Mouse (Mus musculus): ENCODE measurements around the gene Fh1. TPM values are rescaled to one million over a fixed set of nuclear protein-coding genes. Genes with fewer than 3 reads are reported as not detected.
A peak's percentile ranks its signal among the peaks of the same experiment; 100 is the strongest.

Fh1 gene
- polyA plus RNA-seq (2012; rRNA removed): 102 and 108 TPM in 2 replicates

DNA sequence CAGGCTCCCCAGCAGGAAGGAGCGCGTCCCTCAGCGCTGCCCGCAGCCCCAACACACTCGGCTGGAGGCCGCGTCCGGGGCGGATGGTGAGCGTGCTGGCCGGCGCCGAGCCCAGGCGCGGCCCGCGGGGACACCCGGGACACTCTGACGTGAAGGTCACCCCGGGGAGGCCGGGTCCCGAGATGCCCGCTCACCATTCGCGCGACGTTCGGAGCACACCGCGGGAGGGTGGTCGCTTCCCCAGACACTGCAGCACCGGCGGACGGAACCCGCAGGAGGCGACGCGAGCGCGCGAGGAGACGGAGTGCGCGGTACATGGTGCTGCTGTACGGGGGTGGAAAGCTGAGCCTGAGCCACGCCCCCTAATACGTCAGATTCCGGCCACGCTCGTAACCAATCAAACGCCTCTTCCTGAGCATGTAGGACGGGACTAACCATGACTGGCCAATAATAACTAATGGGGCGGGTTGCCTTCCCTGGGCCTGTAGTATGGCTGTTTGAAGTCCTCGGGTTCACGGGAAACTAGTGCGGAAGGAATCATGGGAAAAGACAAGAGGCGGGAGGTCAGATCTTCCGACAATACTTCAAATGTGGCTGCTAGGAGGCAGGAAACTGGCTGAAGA lies at the start of gene Fh1:
Gene Fh1 (minus strand): TSS at position 379 of the 623 bp plus-strand sequence.
- peak; percentile 97 to 98 for DNase-seq (ENCODE audit: extremely low spot score in 1 of 2, low spot score in 1 of 2)

DNA sequence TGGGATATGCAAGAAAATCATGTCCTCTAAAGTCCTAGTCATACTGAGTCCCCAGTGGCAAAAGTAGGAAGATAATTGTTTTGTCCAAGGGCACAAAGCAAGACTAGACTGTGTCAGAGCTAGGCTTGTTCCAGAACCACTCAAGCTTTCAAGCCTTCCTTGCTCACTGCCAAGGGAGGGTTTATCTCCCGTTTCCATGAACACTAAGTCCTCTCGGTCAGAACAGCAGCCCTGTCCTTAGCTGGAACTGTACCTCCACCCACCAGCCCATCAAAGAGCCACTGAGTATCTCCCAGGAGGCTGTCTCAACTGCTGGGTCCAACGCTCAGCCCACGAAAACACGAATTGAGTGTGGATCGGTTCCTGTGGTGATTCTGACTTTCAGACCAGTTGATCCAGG lies 49.7 kb upstream of the Fh1 start:
- DNase-seq (ENCODE audit: extremely low spot score in 1 of 2, low spot score in 1 of 2): no peak

DNA sequence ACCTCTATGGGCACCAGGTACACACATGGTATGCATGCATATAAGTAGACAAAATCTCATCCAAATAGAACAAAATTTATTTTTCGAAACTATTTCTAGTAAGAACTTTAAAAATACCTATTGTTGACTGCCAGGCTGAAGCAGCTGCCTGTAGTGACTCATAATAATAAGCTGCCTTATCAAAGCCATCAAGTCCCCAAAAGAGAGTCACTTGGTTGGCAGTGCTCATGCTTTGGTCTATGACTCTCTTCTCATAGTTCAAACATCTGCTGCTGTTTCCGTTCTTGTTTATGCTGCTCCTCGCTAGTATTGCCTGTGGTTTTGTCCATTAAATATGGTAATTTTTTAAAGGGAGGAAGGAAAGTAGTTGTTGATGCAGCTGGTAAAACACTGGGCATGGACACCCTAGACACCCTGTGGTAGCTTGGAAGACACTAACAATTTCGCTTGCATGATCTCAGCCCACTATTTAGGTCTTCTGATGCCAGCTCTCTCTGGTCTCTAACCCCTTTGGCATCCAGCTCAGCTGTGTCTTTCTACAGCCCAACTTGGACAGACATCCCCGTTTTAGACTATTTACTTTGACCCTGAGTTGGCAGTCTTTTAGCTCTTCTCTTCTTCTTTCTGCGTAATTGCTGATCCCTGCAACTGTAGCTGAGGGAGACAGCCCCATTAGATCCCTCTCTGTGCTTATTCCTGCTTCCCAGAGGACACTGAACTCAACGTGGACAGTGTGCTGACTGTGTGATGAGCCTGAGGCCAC lies 48.3 kb upstream of the Fh1 start:
- no peak for DNase-seq (ENCODE audit: extremely low spot score in 1 of 2, low spot score in 1 of 2)

DNA sequence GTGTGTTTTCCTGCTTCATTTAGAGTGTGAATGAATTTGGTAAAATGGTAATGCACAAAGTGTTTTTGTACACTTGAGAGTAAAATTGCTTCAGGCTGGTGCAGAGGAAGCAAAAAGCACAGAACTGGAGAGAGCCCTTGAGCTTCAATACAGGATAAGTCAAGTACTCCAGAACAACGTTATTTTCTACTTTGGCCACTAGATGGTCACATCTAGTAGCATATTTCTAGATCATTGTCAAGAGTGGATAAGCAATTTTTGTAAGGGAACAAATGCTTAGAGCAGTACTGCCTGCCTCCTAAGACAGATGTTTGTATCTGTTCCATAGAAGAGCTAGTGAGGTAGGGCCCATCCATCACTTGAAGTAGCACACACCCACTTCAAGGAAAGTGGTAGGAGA lies 46.2 kb upstream of the Fh1 start:
- DNase-seq (ENCODE audit: extremely low spot score in 1 of 2, low spot score in 1 of 2): no peak

DNA sequence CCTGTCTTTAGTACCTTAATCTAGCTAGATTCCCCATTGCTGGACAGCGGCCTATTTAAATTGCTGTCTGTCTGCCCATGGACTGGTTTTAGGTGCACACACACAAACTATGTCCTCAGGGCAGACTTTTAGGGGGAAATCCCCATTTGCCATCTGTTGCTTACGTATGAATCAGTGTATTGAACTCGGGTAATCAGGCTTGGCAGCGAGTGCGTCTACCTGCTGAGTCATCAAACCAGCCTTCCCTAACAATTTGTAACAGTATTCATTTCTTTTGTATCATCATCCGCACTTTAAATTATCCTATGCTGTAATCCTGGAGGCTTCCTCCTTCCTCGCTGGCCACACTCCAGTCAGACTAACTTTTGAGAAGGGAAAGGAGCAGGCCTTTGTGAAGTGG lies 44.6 kb upstream of the Fh1 start:
- no peak for DNase-seq (ENCODE audit: extremely low spot score in 1 of 2, low spot score in 1 of 2)

DNA sequence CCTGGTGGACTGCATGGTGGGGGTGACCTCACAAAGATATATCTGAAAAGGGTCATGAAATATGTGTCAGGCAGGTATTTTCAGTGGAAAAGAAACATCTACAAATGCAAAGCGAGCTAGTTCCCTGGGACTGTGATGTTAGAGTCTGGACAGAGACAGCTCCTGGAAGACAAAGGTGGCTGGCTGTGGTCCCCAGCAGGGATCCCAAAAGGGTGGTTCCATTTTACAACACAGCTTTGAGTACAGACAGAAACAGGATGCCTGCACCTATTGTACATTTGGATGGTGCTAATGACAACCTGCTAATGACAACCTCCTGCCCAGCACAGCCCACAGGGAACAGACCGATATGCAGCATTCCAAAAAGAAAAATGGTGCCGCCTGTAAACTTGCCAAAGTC lies 44.0 kb upstream of the Fh1 start:
- no peak for DNase-seq (ENCODE audit: extremely low spot score in 1 of 2, low spot score in 1 of 2)

DNA sequence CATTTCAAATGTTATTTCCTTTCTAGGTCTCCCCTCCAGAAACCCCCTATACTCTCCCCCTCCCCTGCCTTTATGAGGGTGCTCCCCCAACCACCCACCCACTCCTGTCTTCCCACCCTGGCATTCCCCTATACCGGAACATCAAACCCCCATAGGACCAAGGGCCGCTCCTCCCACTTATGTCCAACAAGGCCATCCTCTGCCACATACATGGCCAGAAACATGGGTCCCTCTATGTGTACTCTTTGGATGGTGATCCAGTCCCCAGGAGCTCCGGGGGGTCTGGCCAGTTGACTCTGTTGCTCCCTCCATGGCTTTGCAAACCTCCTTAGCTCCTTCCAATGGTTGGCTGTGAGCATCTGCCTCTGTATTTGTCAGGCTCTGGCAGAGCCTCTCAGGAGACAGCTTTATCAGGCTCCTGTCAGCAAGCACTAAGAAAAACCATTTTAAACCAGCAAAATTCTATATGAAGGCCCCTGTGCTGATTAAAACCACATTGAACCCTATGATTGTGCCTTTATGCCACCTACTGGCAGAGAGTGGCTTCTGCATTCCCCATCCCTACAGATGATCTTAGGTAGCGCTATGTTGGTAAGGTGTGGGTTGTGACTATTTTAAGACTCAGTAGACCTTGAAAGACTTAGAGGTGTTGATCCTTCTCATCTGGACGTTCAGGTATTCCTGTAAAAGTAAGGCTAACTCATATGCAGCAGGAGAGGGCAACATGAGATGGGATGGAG lies 43.4 kb upstream of the Fh1 start:
- peak; percentile 26 to 61 for DNase-seq (ENCODE audit: extremely low spot score in 1 of 2, low spot score in 1 of 2)

DNA sequence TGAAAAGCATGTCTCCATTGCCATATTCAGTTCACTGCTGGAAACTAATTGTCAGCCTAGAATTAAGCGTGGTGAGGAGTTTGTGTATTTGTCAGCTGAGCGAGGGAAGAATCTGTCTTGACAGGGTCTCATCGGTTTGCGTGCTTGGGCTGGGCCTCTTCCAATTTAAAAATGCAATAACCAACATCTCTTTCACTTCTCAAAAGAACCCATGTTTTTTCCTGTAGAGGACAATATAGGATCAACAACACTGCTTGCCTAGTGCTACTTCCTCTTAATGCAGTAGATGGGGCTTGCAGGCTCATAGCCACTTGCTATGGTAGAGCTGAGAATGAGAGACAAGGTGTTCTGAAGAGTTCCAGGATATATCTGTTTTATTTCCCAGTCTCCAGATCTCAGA lies 34.5 kb upstream of the Fh1 start:
- no peak for DNase-seq (ENCODE audit: extremely low spot score in 1 of 2, low spot score in 1 of 2)

DNA sequence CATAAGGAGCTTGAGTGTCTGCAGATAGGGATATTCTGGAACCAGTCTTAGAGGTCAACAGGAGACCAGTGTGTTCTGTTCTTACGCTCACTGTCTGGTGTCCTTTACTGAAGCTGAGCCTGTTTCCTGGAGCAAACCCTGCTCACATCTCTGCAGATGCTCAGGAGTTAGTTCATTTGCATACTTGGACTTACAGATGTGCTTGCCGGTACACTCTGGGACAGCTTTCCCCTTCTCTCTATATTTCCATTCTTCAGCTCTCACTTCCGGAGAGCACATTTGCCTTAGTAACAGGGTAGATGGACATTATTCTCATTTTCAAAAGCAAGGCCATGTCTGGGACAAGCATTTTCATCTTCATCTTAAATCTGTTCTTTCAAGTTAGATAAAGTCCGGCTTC lies 23.2 kb upstream of the Fh1 start:
- no peak for DNase-seq (ENCODE audit: extremely low spot score in 1 of 2, low spot score in 1 of 2)

DNA sequence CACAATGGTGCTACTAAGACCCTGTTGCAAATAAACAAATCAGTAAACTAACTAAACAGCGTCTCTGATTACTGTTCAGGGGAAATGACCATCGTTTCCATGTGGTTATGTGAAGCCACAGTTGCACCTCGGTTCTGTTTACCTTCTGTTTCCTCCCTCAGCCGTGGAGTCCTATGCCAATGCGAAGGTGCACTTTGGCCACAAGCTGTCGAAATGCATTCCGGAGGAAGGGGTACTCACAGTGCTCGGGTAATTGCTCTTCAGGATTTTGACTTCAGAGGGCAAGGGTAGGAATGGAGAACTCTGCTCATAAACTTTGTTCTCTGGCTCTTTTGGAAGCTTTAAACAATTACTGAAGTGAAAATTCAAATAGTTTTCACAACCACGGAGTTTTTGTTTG lies 21.5 kb upstream of the Fh1 start:
- no peak for DNase-seq (ENCODE audit: extremely low spot score in 1 of 2, low spot score in 1 of 2)

DNA sequence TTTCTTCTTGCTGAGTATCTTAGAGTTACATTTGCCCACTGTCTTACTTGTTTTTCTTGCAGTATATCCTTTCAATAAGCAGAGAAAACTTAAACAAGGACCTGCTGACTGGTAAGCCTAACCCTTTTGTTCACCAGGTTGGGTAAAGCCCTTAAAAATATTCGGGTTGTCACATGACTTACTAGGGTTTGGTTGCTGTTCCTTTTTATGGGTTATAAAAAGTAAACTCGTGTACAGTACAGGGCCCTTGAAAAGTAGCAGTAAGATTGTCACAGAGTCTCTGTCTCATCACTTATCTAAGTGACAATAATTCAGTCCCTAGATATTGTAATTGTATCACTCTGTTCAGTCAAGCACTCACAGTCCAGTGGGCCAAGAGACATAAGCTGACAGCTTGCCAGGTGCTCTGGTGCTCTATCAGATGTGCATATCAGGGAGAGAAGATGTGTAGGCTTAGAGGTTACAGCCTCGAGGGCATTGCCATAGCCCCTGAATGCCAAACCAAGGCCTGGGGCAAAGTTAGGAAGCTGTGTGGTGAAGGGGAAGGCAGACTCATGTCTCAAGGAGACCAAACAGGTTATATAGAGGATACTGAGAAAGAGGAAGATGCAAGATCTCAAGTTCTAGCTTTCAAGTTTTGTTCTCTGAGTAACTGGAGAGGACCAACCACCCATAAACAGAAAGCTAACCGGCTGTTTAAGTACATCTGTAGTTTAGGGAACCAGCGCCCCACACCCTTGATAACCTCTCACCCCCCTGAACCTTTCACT lies 18.2 kb upstream of the Fh1 start:
- DNase-seq (ENCODE audit: extremely low spot score in 1 of 2, low spot score in 1 of 2): no peak

DNA sequence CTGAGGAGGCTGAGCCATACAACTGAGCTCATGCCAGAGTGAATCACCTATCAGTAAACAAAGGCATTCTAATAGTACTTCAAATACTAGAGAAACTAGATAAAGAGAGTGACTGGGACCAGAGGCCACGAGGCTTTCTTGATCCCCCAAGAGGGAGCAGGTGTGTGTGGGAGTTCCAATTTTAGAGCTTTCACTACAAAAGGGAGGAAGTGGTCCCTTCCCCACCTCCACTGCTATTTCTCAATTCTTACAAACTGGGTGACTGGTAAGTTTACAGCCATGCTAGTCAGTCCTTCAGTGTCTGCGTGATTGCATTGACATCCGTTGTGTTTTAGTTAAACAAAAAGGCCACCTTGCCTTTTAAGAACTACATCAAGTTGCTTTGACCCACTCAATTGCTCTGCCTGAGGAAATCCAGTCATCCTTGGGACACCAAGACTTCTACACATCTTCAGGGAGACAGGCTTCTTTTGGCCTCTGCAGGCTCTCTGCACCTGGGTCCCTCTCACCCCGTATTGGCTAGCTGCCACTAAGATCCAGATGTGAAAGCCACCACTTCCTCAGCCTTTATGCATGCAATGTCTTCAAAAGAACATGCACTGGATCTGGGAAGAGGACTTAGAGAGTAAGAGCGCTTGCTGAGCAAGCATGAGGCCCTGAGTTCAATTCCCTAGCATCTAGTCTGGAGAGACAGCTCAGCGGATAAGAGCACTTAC lies 15.2 kb upstream of the Fh1 start:
- no peak for DNase-seq (ENCODE audit: extremely low spot score in 1 of 2, low spot score in 1 of 2)

DNA sequence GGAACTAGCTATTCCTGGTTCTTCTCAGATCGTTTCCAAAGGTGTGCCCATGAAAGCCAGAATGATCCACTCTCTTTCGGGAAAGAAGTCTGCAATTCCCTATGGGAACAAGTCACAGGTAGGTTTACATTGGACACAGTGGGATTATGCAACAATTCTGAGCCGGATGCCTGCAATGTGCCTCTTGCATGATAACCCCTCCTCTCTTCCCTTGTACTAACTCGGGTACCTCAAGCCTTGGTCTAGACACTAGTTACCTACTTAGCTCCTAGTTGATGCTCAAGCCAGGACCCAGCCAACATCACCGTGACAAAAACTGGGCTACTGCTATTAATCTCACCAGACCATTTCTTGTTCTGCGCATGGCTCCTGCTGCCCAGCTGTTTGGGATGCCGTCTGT lies 13.6 kb upstream of the Fh1 start:
- no peak for DNase-seq (ENCODE audit: extremely low spot score in 1 of 2, low spot score in 1 of 2)

DNA sequence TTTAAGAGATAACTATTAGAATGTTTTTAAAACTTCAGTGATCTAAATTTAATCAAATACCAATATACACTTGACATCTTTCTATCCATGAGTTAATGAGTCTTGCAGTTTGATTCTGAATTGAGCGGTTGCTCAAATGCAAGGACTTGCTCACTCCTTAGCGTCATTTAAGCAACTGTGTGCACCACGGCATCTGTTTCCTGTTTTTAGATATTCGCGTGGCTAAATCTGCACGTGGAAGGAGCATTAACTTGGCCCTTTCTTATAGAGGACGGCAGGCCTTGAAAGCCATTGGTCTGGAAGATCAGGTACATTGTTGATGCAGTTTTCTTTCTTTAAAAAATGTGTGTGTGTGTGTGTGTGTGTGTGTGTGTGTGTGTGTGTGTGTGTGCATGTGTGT lies 12.2 kb upstream of the Fh1 start:
- DNase-seq (ENCODE audit: extremely low spot score in 1 of 2, low spot score in 1 of 2): no peak

DNA sequence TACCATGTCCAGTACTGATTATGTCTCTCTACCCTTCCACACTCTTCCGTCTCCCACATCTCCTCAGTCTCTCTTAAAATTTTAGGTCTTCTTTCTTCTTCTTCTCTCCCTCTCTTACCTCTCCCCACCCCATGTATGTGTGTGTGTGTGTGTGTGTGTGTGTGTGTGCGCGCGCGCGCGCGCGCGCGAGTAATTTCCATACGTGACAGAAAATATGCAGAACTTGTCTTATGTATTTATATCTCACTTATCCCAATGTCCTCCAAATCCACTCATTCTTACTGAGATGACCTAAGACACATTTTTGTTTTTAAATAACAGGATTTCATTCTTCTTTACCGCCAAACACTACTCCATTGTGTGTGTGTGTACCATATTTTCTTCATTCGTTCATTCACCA lies 7.0 kb upstream of the Fh1 start:
- DNase-seq (ENCODE audit: extremely low spot score in 1 of 2, low spot score in 1 of 2): no peak

DNA sequence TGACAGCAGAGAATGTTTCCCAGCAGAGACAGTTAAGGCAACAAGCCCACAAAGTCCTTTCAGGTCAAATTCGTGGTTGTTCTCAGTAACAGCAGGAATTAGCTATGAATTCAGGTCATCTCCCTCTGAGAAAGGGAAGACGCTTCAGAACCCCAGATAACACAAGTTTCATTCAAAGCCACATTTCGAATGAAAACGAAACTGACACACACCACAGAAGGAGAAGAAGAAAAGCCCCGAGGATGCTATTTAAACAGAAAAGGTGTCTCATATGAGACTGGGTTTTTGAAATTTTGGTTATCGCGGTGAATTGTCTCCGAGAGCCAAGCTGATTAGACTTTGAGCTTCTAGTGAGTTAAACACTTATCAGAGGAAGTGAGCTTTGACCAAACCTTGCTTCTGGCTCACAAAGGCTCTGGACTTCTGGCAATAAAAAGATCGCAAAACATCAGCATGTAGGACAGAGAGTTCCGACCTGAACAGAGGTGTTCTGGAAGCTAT lies 6.3 kb upstream of the Fh1 start:
- DNase-seq (ENCODE audit: extremely low spot score in 1 of 2, low spot score in 1 of 2): no peak

DNA sequence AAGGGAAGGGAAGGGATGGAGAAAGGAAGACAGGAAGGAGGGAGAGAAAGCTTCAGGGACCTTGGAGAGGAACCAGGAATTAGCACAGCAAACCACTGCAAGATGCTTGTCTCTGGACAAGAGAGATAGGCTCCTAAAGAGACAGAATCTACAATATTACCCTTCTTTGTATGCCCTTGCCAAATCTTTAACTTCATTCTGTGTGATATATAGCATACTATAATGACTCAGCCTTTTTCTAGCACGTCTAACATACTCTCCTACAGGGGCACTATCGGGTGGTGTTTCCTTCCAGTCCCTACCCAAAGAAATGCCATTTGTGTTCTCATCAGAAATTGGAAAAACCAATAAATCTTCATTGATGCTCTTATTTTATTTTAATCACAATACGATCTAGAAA lies 5.6 kb upstream of the Fh1 start:
- no peak for DNase-seq (ENCODE audit: extremely low spot score in 1 of 2, low spot score in 1 of 2)

DNA sequence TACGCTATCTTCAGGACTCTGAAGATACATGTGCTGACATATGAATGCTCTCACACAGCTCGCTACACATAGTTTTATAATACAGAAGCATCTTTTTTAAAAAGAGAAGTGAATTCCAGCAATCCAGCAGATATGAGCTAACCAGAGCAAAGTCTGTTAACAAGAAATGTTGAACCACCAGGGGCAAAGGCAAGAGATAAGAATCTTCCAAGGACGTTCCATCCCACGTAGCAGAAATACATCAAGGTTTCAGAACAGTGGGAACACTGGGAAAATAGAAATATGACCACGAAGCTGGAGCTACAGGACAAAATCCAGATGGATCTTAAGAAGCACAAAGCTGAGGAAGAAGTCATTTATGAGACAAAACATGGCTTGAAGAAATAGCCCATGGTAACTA lies 4.9 kb upstream of the Fh1 start:
- no peak for DNase-seq (ENCODE audit: extremely low spot score in 1 of 2, low spot score in 1 of 2)

DNA sequence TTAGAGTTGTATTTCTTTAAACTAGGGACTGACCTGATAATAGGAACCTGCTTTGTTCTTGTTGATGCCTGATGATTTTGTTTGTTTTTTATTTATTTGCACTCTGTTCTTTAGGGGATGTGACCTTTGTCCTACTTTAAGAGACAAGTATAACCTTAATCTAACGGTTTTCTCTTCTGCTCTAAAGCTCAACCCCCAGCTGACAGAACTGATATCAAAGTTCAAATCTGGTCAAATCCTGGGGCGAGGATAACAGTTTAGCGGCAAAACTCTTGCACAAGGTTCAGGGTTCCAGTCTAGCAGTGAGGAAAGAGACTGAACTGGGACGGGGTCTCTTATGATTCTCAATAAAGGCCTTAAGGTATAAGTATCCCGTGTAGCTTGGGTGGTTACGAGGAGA lies 3.8 kb upstream of the Fh1 start:
- DNase-seq (ENCODE audit: extremely low spot score in 1 of 2, low spot score in 1 of 2): no peak

DNA sequence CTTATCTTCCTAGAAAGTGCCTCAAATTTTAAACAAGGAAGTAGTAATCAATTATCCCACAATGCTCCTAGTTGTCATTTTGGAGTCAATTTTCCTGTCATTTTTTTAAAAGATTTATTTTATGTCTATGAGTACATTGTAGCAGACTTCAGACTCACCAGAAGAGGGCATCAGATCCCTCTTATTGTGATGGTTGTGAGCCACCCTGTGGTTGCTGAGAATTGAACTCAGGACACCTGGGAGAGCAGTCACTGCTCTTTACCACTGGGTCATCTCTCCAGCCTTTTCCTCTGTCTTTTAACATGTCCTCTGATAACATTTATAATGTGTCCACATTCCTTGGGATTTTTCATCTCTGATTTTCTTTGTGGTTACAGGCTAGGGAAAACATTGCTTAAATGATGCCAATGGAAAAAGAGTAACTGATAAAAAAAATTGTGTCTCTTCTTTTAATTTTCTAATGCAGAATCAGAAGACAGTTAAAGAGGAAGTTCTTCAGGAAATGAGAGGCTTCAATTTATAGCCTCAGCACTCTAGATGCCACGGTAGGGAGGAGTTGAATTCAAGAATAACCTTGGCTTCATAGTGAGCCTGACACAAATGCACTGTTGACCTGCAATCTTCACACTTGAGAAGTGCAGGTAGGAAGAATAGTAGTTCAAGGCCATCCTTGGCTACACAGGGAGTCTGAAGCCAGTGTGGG lies 706 bp upstream of the Fh1 start:
- DNase-seq (ENCODE audit: extremely low spot score in 1 of 2, low spot score in 1 of 2): peak in 1 of 2 experiments; percentile 61
